Mouse (Mus musculus) myocyte (in vitro differentiated cells): ENCODE measurements around the gene Emilin1.

Experiments
- E2F4 ChIP-seq: IDR thresholded peaks from one replicate; pipeline ENCODE4 v1.6.1; 2011; ENCODE audit warnings: mild to moderate bottlenecking, control low read depth, moderate library complexity; ENCODE audit not compliant: insufficient read depth
- MAX ChIP-seq: IDR thresholded peaks from one replicate; pipeline ENCODE4 v1.6.1; 2011; ENCODE audit warnings: low read depth, mild to moderate bottlenecking, control low read depth
- MYOD1 ChIP-seq, 3 experiments: IDR thresholded peaks; one replicate each; pipeline ENCODE4 v1.6.1; 2011; ENCODE audit warnings: control low read depth in 2 of 3, low read depth in 2 of 3, mild to moderate bottlenecking in 2 of 3, moderate library complexity in 1 of 3; ENCODE audit not compliant: insufficient read length in 2 of 3, control insufficient read depth in 1 of 3

DNA sequence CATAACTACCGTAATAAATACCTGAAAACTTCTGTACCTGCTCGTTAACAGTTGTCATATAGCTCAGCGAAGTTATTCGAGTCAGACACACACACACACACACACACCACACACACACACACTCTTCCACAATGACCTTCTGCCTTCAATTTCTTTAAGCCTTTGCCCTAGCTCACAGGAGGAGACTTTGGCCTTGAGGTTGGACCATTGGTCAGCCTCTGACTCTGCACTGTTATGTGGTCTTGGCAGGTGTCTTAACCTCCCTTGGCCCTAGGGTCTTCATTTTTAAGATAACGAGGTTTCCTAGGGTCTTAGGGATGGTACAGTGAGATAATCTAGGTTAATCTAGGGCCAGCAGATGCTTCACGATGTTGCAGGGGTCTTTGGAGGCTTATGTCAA is 31.1 kb downstream of the Emilin1 start:
- no peak for TF ChIP-seq MAX
- no peak for TF ChIP-seq E2F4
- TF ChIP-seq MYOD1 (IDR thresholded peaks at IDR 0.05; ENCODE audit: control insufficient read depth in 1 of 3, insufficient read length in 2 of 3, low read depth in 2 of 3): no peak
